Mouse (Mus musculus): ENCODE measurements around the gene Ptger1. TPM values are rescaled to one million over a fixed set of nuclear protein-coding genes. Genes with fewer than 3 reads are reported as not detected.
A peak's percentile ranks its signal among the peaks of the same experiment; 100 is the strongest.

Gene Ptger1
- total RNA-seq, 2 experiments from 2014 or later = 2.4 to 5.1 TPM

DNA sequence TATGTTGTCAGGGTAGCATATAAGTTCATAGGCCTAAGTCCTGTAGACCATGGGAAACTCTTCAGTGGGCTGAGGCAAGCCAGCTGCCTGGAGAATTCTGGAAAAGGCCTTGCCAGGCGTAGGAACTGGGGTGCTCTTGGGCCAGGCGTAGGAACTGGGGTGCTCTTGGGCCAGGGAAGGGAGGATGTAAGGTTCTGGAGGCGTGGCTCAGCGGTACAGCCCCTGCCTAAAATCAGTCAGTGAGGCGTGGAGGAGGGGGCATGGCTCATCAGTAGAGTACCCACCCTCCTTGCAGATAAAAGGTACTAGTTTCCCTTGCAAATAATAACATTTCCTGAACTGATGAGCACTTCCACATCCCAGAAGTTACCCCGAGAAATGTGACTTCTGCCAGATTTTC is 11.8 kb upstream of the Ptger1 start:
- no peak for DNase-seq (ENCODE audit: low spot score in 2 of 2)

DNA sequence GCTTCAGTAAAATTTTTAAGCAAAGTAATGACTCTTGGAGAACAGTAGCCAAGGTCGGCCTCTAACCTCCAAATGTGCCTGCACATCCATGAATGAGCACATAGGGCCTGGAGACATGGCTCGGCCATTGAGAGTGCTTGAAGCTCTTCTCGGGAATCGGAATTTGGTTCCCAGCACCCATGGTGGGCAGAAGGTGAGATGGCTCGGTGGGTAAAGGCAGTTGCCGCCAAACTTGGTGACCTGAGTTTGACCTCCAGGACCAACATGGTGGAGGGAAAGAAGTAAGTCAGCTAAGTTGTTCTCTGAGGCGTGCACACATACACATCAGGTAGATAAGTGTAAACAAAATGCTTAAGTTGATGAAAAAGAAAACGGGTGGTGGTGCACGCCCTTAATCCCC is 10.4 kb upstream of the Ptger1 start:
- no peak for DNase-seq (ENCODE audit: low spot score in 2 of 2)

DNA sequence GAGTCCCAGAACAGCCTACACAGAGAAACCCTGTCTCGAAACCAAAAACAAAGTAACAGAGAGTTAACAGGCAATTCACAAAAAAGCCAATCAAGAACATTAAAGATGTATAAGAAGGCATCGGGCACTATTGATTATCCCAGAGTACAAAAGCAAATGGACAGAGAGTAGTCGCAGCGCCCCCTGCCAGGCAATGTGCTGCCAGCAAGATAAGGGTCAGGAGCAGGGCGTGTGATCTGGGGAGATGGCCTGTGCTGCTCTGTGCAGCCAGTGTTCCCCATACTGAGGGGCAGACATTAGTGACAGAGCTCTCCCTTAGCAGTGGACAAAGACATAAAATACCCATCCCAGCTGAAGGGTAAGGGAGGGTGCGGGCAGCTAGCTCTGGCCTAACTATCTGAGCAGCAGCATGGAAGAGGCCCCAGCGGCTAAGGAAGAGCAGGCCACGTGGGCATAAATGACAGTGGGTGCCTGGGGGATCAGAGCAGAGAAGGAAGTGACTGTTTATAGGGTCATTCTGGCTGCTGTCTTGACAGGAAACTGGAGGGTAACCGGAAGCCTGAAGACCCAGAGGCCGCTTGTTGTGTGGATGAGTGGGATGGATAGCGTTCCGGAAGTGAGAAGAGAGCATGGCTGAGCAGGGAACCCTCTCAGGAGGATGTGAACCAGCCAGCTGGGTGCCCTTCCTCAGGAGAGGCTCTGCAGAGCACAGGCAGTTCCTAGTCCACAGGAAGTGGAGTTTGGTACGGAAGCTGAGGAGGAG is 9.8 kb upstream of the Ptger1 start:
- no peak for DNase-seq (ENCODE audit: low spot score in 2 of 2)

DNA sequence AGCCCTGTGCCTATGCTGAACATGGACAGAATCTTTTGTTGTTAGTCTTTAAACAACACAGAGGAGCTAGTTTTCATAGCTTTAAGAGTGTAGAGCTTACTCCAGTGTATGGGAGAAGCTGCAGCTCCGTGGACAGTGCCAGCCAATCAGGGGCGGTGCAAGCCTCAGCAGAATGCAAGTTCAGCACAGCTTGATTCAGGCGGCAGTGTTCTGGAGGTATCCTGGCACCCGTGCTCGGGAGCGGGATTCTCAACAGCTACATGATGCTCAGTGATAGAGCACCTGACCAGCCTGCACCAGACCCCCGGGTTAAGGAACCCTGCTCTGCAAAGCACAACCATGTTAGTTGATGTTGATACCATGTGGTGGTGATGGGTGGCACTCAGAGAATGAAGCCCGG is 5.9 kb upstream of the Ptger1 start:
- no peak for DNase-seq (ENCODE audit: low spot score in 2 of 2)

DNA sequence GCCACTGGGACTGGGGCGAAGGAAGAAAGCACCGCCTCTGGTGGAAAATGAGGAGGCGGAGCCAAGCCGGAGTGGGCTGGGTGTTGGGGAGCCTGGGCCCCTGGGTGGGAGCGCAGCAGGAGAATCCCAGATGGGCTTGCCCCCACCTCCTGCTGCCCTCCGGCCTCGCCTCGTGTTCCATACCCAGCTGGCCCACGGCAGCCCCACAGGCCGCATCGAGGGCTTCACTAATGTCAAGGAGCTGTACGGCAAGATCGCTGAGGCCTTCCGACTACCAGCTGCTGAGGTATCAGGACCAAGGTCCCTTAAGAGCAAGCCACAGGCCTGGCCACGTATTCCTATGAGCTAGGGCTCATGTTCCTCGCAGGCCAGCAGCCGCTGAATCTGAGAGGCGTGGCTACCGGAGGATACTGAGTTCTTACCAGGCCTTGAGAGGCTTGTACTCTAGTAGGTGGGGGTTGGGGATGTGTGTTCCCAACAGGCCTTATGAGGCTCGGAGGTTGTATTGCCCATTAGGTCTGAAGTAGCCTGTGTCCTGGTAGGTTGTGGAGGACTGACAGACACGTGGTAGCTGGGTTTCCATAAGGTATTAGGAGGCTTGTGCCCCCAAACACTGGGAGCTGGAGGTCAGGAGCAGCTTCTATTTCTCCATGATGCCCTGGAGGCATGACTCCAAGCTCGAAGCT is 5.3 kb upstream of the Ptger1 start:
- DNase-seq (ENCODE audit: low spot score in 2 of 2) = no peak

DNA sequence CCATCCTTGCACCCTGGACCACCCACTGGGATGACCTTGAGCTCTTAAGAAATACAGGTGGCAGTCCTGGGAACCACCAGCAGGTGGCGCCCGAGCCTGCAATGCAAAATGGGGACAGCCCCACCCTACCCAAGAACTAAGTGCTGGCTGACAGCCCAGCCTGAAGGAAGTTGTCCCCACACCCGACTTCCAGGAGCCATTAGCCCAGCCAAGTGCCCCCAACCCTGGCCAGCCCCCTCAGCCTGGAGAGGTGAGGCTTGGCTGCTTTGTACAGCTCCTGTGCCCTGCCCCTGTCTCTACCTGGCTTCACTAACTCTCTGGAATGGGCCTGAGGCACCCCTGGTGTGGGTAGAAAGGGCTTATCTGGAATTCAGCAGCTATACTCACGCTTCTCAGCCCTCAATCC is 4.1 kb upstream of the Ptger1 start:
- peak; percentile 75 to 83 for DNase-seq (ENCODE audit: low spot score in 2 of 2)

DNA sequence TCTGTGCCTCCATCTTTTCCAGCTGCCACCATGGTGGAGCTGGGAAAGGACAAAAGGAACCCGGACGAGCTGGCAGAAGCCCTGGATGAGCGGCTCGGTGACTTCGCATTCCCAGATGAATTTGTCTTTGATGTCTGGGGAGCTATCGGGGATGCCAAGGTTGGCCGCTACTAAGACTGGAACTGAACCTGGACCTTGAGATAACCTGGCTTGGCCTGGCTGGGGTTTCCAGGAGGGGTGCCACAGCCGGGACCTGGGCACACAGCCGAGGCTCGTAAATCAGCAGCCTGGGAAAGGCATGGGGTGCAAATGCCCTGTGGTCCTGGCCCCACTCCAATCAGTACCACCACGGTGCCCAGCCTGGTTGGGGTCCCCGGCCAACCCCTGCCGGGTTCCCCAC is 2.4 kb upstream of the Ptger1 start:
- no peak for DNase-seq (ENCODE audit: low spot score in 2 of 2)

DNA sequence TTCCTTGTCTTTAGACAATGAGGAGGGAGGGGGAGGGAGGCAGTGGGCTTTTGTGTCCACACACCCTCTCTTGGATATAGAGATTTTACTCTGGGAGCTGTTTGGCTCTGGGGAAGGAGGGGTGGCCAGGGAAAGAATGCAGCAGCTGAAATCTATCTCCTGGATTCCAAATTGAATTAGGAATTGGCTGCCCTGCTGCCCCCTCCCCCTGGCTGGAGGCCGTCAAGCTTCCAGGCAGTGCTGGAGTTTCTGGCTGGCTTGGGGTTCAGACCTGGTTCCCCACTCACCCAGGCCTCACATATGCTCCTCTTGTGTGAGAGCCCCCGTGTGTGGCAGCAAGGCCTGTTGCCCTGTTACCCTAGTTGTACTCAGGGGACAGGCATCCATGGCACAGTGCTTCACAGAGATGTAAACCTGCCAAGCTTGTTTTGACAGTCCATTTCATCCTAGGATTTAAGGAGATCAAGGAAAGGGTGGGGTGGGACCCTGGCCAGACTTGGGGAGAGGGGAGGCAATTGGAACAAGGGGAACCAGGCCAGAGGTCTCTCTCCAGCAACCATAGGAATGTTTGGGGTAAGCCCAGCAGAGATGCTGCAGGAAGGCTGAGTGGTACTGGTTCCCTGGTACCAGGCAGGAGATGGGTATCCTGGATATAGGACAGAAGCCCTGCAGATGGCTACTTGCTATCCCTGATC is 1.4 kb upstream of the Ptger1 start:
- no peak for DNase-seq (ENCODE audit: low spot score in 2 of 2)

DNA sequence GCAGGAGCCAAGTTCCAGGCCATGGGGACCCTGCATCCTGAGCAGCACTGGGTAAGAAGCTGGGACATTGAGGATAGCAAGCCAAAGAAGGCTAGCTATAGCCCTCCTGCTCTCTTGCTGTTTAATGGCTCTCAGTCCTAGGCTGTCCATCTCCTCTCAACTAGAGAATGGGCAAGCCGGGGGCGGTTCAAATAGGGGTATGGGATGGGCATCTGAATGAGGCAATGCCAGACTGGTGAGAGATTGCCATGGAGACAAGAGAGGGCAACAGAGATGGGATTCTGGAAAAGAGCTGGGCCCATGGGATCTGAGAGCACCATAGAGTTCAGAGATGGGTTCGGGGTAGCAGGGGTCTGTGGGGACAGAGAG is 372 bp downstream of the Ptger1 start:
- DNase-seq (ENCODE audit: low spot score in 2 of 2) = no peak

DNA sequence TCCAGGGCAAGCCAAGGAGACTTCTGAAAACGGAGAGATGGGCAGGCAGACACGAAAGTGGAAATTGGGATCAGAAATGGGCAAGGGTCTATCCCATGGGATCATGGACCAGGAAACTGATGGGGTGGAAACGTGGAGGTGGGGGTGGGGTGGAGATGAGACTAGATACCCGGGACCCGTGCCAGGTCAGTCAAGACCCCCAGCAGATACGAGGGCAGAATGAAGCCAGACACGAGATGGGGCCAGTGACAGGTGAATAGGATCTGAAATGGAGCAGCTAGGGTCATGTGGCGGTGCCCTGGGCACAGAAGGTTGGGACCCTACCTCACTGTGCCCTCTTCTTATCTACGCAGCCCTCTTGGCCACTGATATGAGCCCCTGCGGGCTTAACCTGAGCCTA is 1.0 kb downstream of the Ptger1 start:
- no peak for DNase-seq (ENCODE audit: low spot score in 2 of 2)

DNA sequence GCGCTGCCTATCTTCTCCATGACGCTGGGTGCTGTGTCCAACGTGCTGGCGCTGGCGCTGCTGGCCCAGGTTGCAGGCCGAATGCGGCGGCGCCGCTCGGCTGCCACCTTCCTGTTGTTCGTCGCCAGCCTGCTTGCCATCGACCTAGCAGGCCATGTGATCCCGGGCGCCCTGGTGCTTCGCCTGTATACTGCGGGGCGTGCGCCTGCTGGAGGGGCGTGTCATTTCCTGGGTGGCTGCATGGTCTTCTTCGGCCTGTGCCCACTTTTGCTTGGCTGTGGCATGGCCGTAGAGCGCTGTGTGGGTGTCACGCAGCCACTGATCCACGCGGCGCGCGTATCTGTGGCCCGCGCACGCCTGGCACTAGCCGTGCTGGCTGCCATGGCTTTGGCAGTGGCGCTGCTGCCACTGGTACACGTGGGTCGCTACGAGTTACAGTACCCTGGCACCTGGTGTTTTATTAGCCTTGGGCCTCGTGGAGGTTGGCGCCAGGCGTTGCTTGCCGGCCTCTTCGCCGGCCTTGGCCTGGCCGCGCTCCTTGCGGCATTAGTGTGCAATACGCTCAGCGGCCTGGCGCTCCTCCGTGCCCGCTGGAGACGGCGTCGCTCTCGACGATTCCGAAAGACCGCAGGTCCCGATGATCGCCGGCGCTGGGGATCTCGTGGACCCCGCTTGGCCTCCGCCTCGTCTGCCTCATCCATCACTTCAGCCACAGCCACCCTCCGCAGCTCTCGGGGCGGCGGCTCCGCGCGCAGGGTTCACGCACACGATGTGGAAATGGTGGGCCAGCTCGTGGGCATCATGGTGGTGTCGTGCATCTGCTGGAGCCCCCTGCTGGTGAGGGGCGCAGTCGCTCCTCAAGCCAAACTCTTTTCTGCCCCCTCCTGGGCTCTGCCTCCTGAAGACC is 1.8 kb downstream of the Ptger1 start:
- no peak for DNase-seq (ENCODE audit: low spot score in 2 of 2)

DNA sequence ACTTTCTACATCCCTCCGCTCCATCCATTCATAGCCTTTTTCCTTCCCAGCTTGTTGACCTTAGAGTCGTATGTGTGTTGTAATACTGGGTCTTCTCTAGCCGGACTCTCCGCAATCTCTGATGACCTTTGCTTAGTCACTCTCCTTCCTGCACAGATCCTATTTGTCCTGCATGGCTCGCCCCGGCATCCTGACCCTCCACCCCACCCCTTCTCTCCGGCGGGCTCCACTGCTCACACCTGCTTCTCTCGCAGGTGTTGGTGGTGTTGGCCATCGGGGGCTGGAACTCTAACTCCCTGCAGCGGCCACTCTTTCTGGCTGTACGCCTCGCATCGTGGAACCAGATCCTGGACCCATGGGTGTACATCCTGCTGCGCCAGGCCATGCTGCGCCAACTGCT is 2.5 kb downstream of the Ptger1 start:
- no peak for DNase-seq (ENCODE audit: low spot score in 2 of 2)

DNA sequence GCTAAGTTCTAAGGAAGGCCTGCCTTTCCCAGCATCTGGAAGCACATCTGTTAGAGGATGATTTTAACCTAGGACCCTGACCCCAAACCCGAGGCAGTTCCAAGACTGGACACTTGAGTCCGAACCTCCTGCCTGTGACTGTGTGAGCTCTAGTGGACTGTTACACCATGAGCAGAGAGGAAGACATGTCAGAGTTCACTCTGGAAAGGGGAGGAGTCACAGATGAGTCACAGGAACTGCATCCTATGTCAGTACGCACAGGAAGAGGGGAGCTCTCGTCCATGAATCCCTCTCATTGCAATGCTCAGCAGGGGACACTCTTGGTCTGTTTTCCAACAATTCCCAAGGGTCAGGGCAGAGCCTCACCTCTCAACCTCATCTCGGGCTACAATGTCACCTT is 6.5 kb downstream of the Ptger1 start:
- DNase-seq (ENCODE audit: low spot score in 2 of 2) = no peak

DNA sequence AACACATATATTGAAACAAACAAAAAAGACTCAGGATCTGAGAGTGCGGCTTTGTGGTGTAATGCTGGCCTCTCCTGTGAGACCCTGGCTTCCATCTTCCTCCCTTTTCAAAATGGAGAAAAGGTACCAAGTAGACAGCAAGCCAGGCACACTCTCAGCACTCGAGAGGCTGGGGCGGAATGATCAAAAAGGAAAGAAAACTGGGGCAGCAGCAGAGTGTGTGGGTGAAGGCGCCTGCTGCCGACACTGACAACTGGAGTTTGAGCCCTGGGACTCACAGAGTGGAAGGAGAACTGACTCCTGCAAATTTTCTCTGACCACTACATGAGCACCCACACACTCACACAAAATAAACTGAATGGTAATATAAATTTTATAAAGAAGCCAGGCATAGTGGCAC is 8.0 kb downstream of the Ptger1 start:
- DNase-seq (ENCODE audit: low spot score in 2 of 2) = no peak

DNA sequence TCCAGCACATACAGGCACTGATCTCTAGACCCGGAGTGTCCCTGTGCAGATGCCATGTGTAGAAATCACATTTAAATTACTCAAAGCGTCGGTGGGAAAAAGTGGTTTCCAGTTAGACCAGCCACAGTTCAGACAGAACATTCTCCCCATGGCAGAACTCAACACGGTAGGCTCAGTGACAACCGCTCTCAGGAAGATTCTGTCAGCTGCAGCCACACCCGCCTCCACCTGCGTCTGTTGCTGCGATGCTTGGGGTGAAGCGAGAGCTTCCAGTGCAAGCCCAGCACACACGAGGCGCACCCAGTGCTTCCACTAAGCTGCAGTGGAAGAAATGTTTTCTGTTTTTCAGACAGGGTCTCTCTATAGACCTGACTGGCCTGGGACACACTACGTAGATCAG is 13.4 kb downstream of the Ptger1 start:
- DNase-seq (ENCODE audit: low spot score in 2 of 2) = no peak

DNA sequence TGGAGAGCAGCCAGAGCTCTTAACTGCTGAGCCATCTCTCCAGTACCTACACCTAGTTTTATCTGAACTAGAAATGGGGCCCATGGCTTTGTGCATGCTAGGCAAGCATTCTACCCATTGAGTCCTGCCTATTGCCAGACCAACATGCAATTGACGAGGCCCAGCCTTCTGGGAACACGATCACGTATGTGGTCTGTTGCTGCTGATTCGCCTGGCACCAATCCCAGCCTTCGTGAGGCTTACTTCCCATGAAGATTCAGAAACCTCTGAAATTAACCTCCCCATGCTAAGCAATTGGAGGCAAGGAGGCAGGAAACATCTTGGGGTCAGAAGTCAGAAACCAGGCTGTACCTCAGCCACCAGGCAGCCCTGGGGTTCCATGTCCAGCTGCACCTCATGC is 14.1 kb downstream of the Ptger1 start:
- DNase-seq (ENCODE audit: low spot score in 2 of 2) = no peak

DNA sequence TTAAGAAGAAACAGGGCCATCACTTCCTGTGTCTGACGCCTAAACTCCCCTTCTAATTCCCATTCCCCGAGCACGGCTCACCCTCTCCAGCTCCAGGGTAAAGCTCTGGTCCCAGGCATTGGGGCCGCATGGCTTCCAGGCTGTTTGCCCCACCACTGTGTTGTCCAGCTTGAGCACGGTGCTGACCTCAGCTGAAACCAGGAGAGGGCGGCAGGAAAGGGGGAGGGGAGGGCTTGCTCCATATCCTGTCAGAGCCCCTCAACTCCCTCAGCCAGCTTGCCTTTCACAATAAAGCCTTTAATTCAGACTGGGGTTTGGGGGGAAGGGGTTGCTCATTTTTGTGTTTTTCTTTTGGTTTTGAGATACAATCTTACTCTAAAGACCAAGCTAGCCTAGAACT is 14.6 kb downstream of the Ptger1 start:
- DNase-seq (ENCODE audit: low spot score in 2 of 2) = no peak

DNA sequence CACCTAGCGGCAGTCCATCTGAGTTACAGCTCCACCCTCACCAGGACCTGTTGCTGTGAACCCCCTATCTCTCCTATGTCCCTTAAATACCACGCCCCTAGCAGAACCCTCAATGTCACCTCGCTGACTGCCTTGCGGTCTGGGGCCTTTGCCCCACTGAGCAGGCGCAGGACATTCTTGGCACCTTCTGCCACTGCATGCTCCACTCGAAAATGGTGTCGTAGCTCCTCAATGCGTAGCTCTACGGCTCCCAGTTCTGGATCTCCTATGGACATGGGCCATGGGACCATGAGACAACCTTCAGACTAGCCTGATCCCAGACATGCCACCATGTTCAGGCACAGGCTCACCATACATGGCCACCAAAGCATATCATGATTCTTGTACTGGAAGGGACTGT is 18.0 kb downstream of the Ptger1 start:
- no peak for DNase-seq (ENCODE audit: low spot score in 2 of 2)

DNA sequence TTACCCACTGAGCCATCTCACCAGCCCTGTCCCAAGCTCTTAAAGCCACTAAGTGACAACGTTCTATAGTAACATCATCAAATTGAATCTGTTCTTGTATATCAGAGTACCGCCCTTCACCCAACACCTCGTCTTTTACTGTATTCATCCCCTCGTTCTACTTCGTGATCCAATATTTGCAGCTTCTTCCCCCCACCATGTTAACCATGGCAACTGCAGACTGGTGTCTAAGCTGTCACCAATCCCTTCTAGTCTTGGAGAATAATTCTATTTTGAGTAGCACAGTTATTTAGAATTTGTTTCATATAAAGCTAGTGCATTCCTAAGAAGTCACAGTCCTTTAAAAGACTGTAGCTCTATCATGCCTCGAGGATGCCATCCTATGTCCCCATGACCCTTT is 22.8 kb downstream of the Ptger1 start:
- DNase-seq (ENCODE audit: low spot score in 2 of 2) = no peak

DNA sequence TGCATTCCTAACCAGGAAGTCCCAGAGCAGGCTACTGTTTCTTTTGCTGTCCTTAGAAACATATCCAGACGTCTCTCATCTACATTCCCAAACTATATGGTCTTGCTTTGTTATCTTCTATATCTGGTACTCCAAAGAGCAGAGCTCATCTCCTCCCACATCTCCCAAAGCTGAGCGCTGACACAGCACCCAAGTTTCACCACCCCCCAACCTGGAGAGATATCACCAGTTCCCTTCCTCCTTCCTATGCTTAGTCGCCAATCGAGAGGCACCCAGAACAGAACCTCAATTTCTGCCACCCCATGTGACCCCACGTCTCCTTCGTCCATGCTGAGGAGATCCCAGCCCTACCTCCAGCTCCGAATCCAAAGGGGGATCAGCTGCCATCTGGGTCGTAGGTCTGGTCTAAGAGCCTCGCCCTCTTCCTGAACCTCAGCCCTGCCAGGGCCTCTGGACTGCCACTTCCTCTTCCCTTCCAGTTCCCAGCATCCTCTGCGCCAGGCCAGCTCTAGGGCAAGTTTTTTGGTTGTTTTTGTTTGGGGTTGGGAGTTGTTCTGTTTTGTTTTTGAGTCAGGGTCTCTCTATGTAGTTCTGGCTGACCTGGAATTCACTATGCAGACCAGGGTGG is 27.2 kb downstream of the Ptger1 start:
- no peak for DNase-seq (ENCODE audit: low spot score in 2 of 2)
